Mouse (Mus musculus): ENCODE results near the gene 1700013G24Rik. TPM values are rescaled to one million over a fixed set of nuclear protein-coding genes. Genes with fewer than 3 reads are reported as not detected.

Gene 1700013G24Rik
- polyA plus RNA-seq, 2 experiments: not detected

DNA sequence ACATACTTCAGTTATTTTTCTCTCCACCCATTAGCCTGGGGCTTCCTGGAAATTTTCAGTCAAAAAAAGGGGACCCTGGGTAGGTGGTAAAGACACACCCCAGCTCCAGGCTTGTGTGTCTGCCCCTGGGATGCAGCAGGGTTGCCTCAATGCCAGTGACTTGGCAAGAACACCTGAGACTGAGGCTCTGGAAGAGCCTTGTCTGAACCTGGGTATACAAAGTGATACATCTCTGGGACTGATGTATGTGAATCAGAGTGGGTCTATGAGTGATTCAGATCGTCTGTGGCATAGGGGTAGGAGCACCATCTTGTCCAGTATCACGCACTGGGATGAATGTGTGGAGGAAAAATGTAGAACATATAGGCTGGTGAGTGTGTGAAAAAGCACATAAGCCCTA is 14.4 kb downstream of the 1700013G24Rik start:
- Histone ChIP-seq H3K9me3 (ENCODE audit: control insufficient read depth, low read length) (no peaks in the 10 kb centered on the region), H3K4me1 (replicated peaks; ENCODE audit: control insufficient read depth in 2 of 2, insufficient read depth in 2 of 2, low read length in 1 of 2) (peaks cover 0 to 6% of the 10 kb centered on the region in 2 experiments), H3K27ac (no peak overlapping the region), H3K4me2 (ENCODE audit: low read depth) (no peak overlapping the region), H3K9ac (replicated peaks) (no peak overlapping the region), H3K4me3 (ENCODE audit: insufficient read depth in 1 of 2, low read depth in 2 of 2, low read length in 2 of 2) (no peak overlapping the region), H3K27me3 (ENCODE audit: control insufficient read depth, insufficient read depth, low read length) (no peaks in the 10 kb centered on the region), H3K36me3 (replicated peaks; ENCODE audit: control insufficient read depth, insufficient read depth, low read depth) (no peaks in the 10 kb centered on the region)
- TF ChIP-seq CTCF (IDR thresholded peaks at IDR 0.05; ENCODE audit: low read depth) (no peak), EP300 (IDR thresholded peaks at IDR 0.05; ENCODE audit: low read depth) (no peak)
- WGBS (ENCODE audit: insufficient replicate concordance): 71% methylated on average over 2 of the region's 2 CpGs
- ATAC-seq (ENCODE audit: insufficient read depth): no peak
- DNase-seq (ENCODE audit: low read depth in 3 of 3, low spot score in 3 of 3): no peak

DNA sequence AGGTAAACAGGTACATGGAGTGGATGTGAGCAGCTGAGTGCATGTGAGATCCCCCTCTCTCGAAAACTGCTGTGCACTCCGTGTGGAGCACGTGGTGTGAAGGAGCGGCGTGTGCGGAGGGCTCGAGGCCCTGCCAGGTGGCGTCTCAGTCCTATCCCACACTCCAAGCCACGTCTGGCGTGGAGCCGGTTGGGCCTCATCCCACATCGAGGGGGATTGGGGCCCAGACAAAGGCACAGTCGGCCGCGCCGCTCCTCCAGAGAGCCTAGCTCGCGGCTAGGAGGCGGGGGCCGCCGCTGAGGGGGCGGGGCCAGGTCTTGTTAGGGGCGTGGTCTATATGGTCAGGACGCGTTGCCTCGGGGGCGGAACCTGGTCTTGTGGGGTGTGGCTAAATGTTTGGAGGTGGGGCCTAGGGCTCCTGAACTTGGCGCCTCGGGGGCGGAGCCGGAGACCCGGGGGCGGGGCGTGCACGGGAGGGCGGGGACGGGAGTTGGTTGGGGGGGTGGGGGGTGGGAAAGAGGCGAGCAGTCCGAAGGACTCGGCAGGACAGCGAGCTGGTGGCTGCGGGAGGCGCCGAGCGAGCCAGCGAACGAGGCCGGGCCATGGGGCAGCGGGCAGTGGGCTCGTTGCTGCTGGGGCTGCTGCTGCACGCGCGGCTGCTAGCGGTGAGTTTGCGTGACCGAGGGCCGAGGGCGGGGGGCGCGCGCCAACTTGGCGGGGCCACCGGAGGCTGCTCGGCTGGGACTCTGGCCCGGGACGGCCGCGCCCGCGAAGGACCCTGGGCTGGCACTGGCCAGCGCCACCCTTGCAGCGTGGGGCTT is 15.4 kb downstream of the 1700013G24Rik start, which contains the start of gene Hspg2:
Gene Hspg2 (plus strand): TSS at position 510 of the 821 bp plus-strand sequence.
- Histone ChIP-seq H3K4me1 (replicated peaks; ENCODE audit: control insufficient read depth in 2 of 2, insufficient read depth in 2 of 2, low read length in 1 of 2) (peaks cover 0 to 6% of the 10 kb centered on the region in 2 experiments), H3K9me3 (ENCODE audit: control insufficient read depth, low read length) (no peaks in the 10 kb centered on the region), H3K36me3 (replicated peaks; ENCODE audit: control insufficient read depth, insufficient read depth, low read depth) (no peaks in the 10 kb centered on the region), H3K4me3 (ENCODE audit: insufficient read depth in 1 of 2, low read depth in 2 of 2, low read length in 2 of 2) (peak within 1 kb of the TSS; percentile 53), H3K9ac (replicated peaks) (peak within 1 kb of the TSS; percentile 43), H3K4me2 (ENCODE audit: low read depth) (peak within 1 kb of the TSS; percentile 78), H3K27me3 (ENCODE audit: control insufficient read depth, insufficient read depth, low read length) (no peaks in the 10 kb centered on the region), H3K27ac (no peak within 1 kb of the TSS)
- under 1% methylated on average over 70 of the region's 72 CpGs for WGBS (ENCODE audit: insufficient replicate concordance)
- DNase-seq (ENCODE audit: low read depth in 3 of 3, low spot score in 3 of 3) (peak; percentile 73 to 78 (median 76)), ATAC-seq (ENCODE audit: insufficient read depth) (peak; percentile 81)
- TF ChIP-seq EP300 (IDR thresholded peaks at IDR 0.05; ENCODE audit: low read depth) (no peak), CTCF (IDR thresholded peaks at IDR 0.05; ENCODE audit: low read depth) (no peak)

DNA sequence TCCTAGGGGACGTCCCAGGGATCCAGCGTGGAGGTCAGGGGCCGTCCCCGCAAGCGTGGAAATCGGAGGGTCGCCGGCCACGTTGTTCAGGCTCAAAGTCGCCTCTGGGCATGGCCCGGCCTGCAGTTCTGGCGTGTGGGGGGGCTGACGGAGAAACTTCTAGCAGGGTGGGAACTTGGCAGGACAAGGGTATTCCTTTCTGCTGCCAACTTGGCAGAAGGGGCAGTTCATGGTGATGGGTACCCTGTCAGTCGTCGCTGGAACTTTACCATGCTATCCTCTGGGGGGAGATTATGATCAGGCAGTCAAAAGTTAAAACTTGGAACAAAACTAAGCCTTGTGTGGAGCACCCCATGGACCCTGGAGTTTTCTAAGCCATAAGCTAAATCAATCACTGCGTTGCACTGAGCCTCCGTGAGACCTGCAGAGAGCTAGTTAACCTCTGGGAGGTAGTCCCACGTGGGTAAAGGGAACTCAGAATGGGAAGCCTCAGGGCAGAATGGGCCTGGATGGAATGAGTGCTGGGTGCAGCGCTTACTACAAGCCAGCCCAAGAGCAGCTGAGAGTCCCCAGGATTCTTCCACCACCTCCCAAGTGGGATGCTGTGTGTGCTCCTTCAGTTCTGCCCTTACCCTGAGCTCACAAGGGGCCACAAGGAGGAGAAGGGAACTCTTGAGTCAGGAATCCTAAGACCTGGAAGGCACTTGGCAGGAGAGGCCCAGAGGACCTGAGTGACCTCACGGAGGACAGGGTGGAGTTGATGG is 16.2 kb downstream of the 1700013G24Rik start:
- no peak overlapping the region for H3K27ac ChIP-seq
- TF ChIP-seq EP300 (IDR thresholded peaks at IDR 0.05; ENCODE audit: low read depth) (no peak), CTCF (IDR thresholded peaks at IDR 0.05; ENCODE audit: low read depth) (no peak)
- no peaks in the 10 kb centered on the region for H3K36me3 ChIP-seq (replicated peaks; ENCODE audit: control insufficient read depth, insufficient read depth, low read depth)
- ATAC-seq (ENCODE audit: insufficient read depth) (no peak), DNase-seq (ENCODE audit: low read depth in 3 of 3, low spot score in 3 of 3) (no peak)
- WGBS (ENCODE audit: insufficient replicate concordance): 9% methylated on average over 20 of the region's 20 CpGs
- H3K9ac ChIP-seq (replicated peaks): peak overlapping the region; percentile 19
- H3K9me3 ChIP-seq (ENCODE audit: control insufficient read depth, low read length): no peaks in the 10 kb centered on the region
- no peaks in the 10 kb centered on the region for H3K27me3 ChIP-seq (ENCODE audit: control insufficient read depth, insufficient read depth, low read length)
- peak overlapping the region; percentile 78 for H3K4me2 ChIP-seq (ENCODE audit: low read depth)
- H3K4me3 ChIP-seq (ENCODE audit: insufficient read depth in 1 of 2, low read depth in 2 of 2, low read length in 2 of 2): peak overlapping the region; percentile 53
- peaks cover 0 to 6% of the 10 kb centered on the region in 2 experiments for H3K4me1 ChIP-seq (replicated peaks; ENCODE audit: control insufficient read depth in 2 of 2, insufficient read depth in 2 of 2, low read length in 1 of 2)

DNA sequence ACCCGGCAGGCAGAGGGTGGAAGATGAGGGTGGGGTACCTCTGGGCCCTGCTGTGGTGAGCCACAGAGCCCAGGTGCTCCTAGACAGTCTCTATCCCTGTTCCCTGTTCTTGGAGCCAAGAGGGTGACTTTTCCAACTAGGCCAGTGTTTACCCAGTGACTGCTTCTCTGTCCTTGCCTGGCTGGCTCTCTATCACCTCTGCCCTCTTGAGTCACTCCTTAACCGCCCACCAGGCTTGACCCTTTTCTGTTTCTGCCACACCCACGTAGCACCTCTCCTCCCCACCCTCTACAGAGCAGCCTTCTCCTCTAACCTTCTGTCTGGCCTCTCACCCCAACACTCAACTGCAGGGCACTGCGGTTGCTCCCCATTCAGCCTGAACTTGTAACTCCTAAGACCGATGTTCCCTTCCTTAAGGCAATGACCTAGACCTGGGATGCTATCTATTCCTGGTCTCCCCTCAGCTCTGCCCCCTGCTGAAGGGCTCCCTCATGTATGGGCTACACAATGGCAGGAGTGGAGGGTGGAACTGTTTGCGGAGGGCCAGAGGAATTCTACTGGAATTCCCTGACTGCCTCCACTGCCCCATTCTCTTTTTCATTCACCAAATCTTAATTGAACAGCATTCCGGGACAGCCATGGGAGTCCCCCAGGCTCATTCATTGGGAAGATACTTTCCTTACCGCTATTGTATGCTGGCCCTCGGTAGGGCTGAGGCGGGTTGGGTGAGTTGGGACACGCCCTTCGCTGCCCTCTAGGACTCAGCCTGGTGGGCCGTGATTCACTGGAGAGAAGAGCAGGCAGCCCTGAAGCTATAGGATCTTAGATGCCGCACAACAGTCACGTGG is 17.0 kb downstream of the 1700013G24Rik start:
- no peak overlapping the region for H3K27ac ChIP-seq
- no peaks in the 10 kb centered on the region for H3K9me3 ChIP-seq (ENCODE audit: control insufficient read depth, low read length)
- peaks cover 0 to 6% of the 10 kb centered on the region in 2 experiments for H3K4me1 ChIP-seq (replicated peaks; ENCODE audit: control insufficient read depth in 2 of 2, insufficient read depth in 2 of 2, low read length in 1 of 2)
- DNase-seq (ENCODE audit: low read depth in 3 of 3, low spot score in 3 of 3) (no peak), ATAC-seq (ENCODE audit: insufficient read depth) (no peak)
- H3K4me3 ChIP-seq (ENCODE audit: insufficient read depth in 1 of 2, low read depth in 2 of 2, low read length in 2 of 2): peak overlapping the region; percentile 53; a peak in 2 of 4 replicates
- no peaks in the 10 kb centered on the region for H3K36me3 ChIP-seq (replicated peaks; ENCODE audit: control insufficient read depth, insufficient read depth, low read depth)
- no peak overlapping the region for H3K9ac ChIP-seq (replicated peaks)
- TF ChIP-seq CTCF (IDR thresholded peaks at IDR 0.05; ENCODE audit: low read depth) (no peak; the same call in 1 of the 2 replicates), EP300 (IDR thresholded peaks at IDR 0.05; ENCODE audit: low read depth) (no peak)
- H3K4me2 ChIP-seq (ENCODE audit: low read depth): peak overlapping the region; percentile 78
- H3K27me3 ChIP-seq (ENCODE audit: control insufficient read depth, insufficient read depth, low read length): no peaks in the 10 kb centered on the region
- WGBS (ENCODE audit: insufficient replicate concordance): 46% methylated on average over 15 of the region's 15 CpGs
